Mouse (Mus musculus): ENCODE data around the gene Tdo2. TPM values are rescaled to one million over a fixed set of nuclear protein-coding genes. Genes with fewer than 3 reads are reported as not detected.

The Tdo2 gene
- total RNA-seq, 1 experiment: not detected

GRCm38 (mm10) chr3:81957484-81957883 lies 18.5 kb downstream of the Tdo2 start:
- Histone ChIP-seq H3K36me3 (ENCODE audit: control insufficient read depth, insufficient read depth, low read length, poor library complexity, severe bottlenecking) (no peaks in the 10 kb centered on the region), H3K4me1 (ENCODE audit: control insufficient read depth in 2 of 2, insufficient read depth in 2 of 2, low read length in 2 of 2, poor library complexity in 1 of 2) (no peaks in the 10 kb centered on the region), H3K27ac (ENCODE audit: insufficient read depth, low read depth, low read length, poor library complexity, severe bottlenecking) (no peak overlapping the region), H3K9me3 (ENCODE audit: control insufficient read depth, insufficient read depth, low read depth, low read length) (no peaks in the 10 kb centered on the region), H3K4me3 (ENCODE audit: insufficient read depth in 1 of 2, low read depth in 1 of 2, low read length in 2 of 2, poor library complexity in 1 of 2, severe bottlenecking in 1 of 2) (no peak overlapping the region), H3K9ac (ENCODE audit: insufficient read depth, low read depth, low read length, poor library complexity, severe bottlenecking) (no peak overlapping the region)
- TF ChIP-seq MAFK (IDR thresholded peaks at IDR 0.05; ENCODE audit: insufficient read depth, low read depth, low read length): no peak
- no peak for TF ChIP-seq CHD2 (IDR thresholded peaks at IDR 0.05; ENCODE audit: low read depth, low read length)
- no peak for TF ChIP-seq ZNF384 (IDR thresholded peaks at IDR 0.05; ENCODE audit: low read depth, low read length)
- TF ChIP-seq ZC3H11A (IDR thresholded peaks at IDR 0.05; ENCODE audit: borderline replicate concordance, low read depth, low read length): no peak
- TF ChIP-seq HCFC1 (IDR thresholded peaks at IDR 0.05; ENCODE audit: borderline replicate concordance, insufficient read depth, low read length): no peak
- in situ Hi-C loops (cut with MboI; ENCODE audit: low sequenced_read_pairs in 2 of 2, unreplicated experiment in 2 of 2): no loop called here
- no peak for DNase-seq (ENCODE audit: low read depth, low spot score)

GRCm38 (mm10) chr3:81951785-81952184 lies 24.2 kb downstream of the Tdo2 start:
- Histone ChIP-seq H3K9me3 (ENCODE audit: control insufficient read depth, insufficient read depth, low read depth, low read length) (no peaks in the 10 kb centered on the region), H3K4me1 (ENCODE audit: control insufficient read depth in 2 of 2, insufficient read depth in 2 of 2, low read length in 2 of 2, poor library complexity in 1 of 2) (no peaks in the 10 kb centered on the region), H3K4me3 (ENCODE audit: insufficient read depth in 1 of 2, low read depth in 1 of 2, low read length in 2 of 2, poor library complexity in 1 of 2, severe bottlenecking in 1 of 2) (no peak overlapping the region), H3K27ac (ENCODE audit: insufficient read depth, low read depth, low read length, poor library complexity, severe bottlenecking) (no peak overlapping the region), H3K36me3 (ENCODE audit: control insufficient read depth, insufficient read depth, low read length, poor library complexity, severe bottlenecking) (no peaks in the 10 kb centered on the region), H3K9ac (ENCODE audit: insufficient read depth, low read depth, low read length, poor library complexity, severe bottlenecking) (no peak overlapping the region)
- in situ Hi-C loops (cut with MboI; ENCODE audit: low sequenced_read_pairs in 2 of 2, unreplicated experiment in 2 of 2): no loop called here
- no peak for TF ChIP-seq HCFC1 (IDR thresholded peaks at IDR 0.05; ENCODE audit: borderline replicate concordance, insufficient read depth, low read length)
- no peak for TF ChIP-seq CHD2 (IDR thresholded peaks at IDR 0.05; ENCODE audit: low read depth, low read length)
- TF ChIP-seq MAFK (IDR thresholded peaks at IDR 0.05; ENCODE audit: insufficient read depth, low read depth, low read length): no peak
- TF ChIP-seq ZNF384 (IDR thresholded peaks at IDR 0.05; ENCODE audit: low read depth, low read length): no peak
- no peak for TF ChIP-seq ZC3H11A (IDR thresholded peaks at IDR 0.05; ENCODE audit: borderline replicate concordance, low read depth, low read length)
- DNase-seq (ENCODE audit: low read depth, low spot score): no peak

GRCm38 (mm10) chr3:81949048-81949447 lies 27.0 kb downstream of the Tdo2 start:
- H3K36me3 ChIP-seq (ENCODE audit: control insufficient read depth, insufficient read depth, low read length, poor library complexity, severe bottlenecking): no peaks in the 10 kb centered on the region
- in situ Hi-C loops (cut with MboI; ENCODE audit: low sequenced_read_pairs in 2 of 2, unreplicated experiment in 2 of 2): no loop called here
- H3K9me3 ChIP-seq (ENCODE audit: control insufficient read depth, insufficient read depth, low read depth, low read length): no peaks in the 10 kb centered on the region
- DNase-seq (ENCODE audit: low read depth, low spot score): no peak
- no peak overlapping the region for H3K9ac ChIP-seq (ENCODE audit: insufficient read depth, low read depth, low read length, poor library complexity, severe bottlenecking)
- H3K4me3 ChIP-seq (ENCODE audit: insufficient read depth in 1 of 2, low read depth in 1 of 2, low read length in 2 of 2, poor library complexity in 1 of 2, severe bottlenecking in 1 of 2): no peak overlapping the region
- no peak overlapping the region for H3K27ac ChIP-seq (ENCODE audit: insufficient read depth, low read depth, low read length, poor library complexity, severe bottlenecking)
- TF ChIP-seq HCFC1 (IDR thresholded peaks at IDR 0.05; ENCODE audit: borderline replicate concordance, insufficient read depth, low read length) (no peak), CHD2 (IDR thresholded peaks at IDR 0.05; ENCODE audit: low read depth, low read length) (no peak), MAFK (IDR thresholded peaks at IDR 0.05; ENCODE audit: insufficient read depth, low read depth, low read length) (no peak), ZNF384 (IDR thresholded peaks at IDR 0.05; ENCODE audit: low read depth, low read length) (no peak), ZC3H11A (IDR thresholded peaks at IDR 0.05; ENCODE audit: borderline replicate concordance, low read depth, low read length) (no peak)
- no peaks in the 10 kb centered on the region for H3K4me1 ChIP-seq (ENCODE audit: control insufficient read depth in 2 of 2, insufficient read depth in 2 of 2, low read length in 2 of 2, poor library complexity in 1 of 2)

GRCm38 (mm10) chr3:81944851-81945393 lies 31.1 kb downstream of the Tdo2 start:
- no peak for TF ChIP-seq MAFK (IDR thresholded peaks at IDR 0.05; ENCODE audit: insufficient read depth, low read depth, low read length)
- no peak for TF ChIP-seq HCFC1 (IDR thresholded peaks at IDR 0.05; ENCODE audit: borderline replicate concordance, insufficient read depth, low read length)
- TF ChIP-seq ZNF384 (IDR thresholded peaks at IDR 0.05; ENCODE audit: low read depth, low read length): no peak
- no peak for TF ChIP-seq ZC3H11A (IDR thresholded peaks at IDR 0.05; ENCODE audit: borderline replicate concordance, low read depth, low read length)
- no peak for TF ChIP-seq CHD2 (IDR thresholded peaks at IDR 0.05; ENCODE audit: low read depth, low read length)
- no peaks in the 10 kb centered on the region for H3K36me3 ChIP-seq (ENCODE audit: control insufficient read depth, insufficient read depth, low read length, poor library complexity, severe bottlenecking)
- no peak overlapping the region for H3K9ac ChIP-seq (ENCODE audit: insufficient read depth, low read depth, low read length, poor library complexity, severe bottlenecking)
- H3K4me1 ChIP-seq (ENCODE audit: control insufficient read depth in 2 of 2, insufficient read depth in 2 of 2, low read length in 2 of 2, poor library complexity in 1 of 2): no peaks in the 10 kb centered on the region
- no peak for DNase-seq (ENCODE audit: low read depth, low spot score)
- no peaks in the 10 kb centered on the region for H3K9me3 ChIP-seq (ENCODE audit: control insufficient read depth, insufficient read depth, low read depth, low read length)
- H3K27ac ChIP-seq (ENCODE audit: insufficient read depth, low read depth, low read length, poor library complexity, severe bottlenecking): no peak overlapping the region
- in situ Hi-C loops (cut with MboI; ENCODE audit: low sequenced_read_pairs in 2 of 2, unreplicated experiment in 2 of 2): no loop called here
- no peak overlapping the region for H3K4me3 ChIP-seq (ENCODE audit: insufficient read depth in 1 of 2, low read depth in 1 of 2, low read length in 2 of 2, poor library complexity in 1 of 2, severe bottlenecking in 1 of 2)

GRCm38 (mm10) chr3:81943097-81943496 lies 32.9 kb downstream of the Tdo2 start:
- Histone ChIP-seq H3K27ac (ENCODE audit: insufficient read depth, low read depth, low read length, poor library complexity, severe bottlenecking) (no peak overlapping the region), H3K4me3 (ENCODE audit: insufficient read depth in 1 of 2, low read depth in 1 of 2, low read length in 2 of 2, poor library complexity in 1 of 2, severe bottlenecking in 1 of 2) (no peak overlapping the region), H3K9ac (ENCODE audit: insufficient read depth, low read depth, low read length, poor library complexity, severe bottlenecking) (no peak overlapping the region), H3K4me1 (ENCODE audit: control insufficient read depth in 2 of 2, insufficient read depth in 2 of 2, low read length in 2 of 2, poor library complexity in 1 of 2) (no peaks in the 10 kb centered on the region), H3K36me3 (ENCODE audit: control insufficient read depth, insufficient read depth, low read length, poor library complexity, severe bottlenecking) (no peaks in the 10 kb centered on the region), H3K9me3 (ENCODE audit: control insufficient read depth, insufficient read depth, low read depth, low read length) (no peaks in the 10 kb centered on the region)
- no peak for DNase-seq (ENCODE audit: low read depth, low spot score)
- TF ChIP-seq HCFC1 (IDR thresholded peaks at IDR 0.05; ENCODE audit: borderline replicate concordance, insufficient read depth, low read length): no peak
- TF ChIP-seq CHD2 (IDR thresholded peaks at IDR 0.05; ENCODE audit: low read depth, low read length): no peak
- TF ChIP-seq MAFK (IDR thresholded peaks at IDR 0.05; ENCODE audit: insufficient read depth, low read depth, low read length): no peak
- no peak for TF ChIP-seq ZC3H11A (IDR thresholded peaks at IDR 0.05; ENCODE audit: borderline replicate concordance, low read depth, low read length)
- TF ChIP-seq ZNF384 (IDR thresholded peaks at IDR 0.05; ENCODE audit: low read depth, low read length): no peak
- in situ Hi-C loops (cut with MboI; ENCODE audit: low sequenced_read_pairs in 2 of 2, unreplicated experiment in 2 of 2): no loop called here
